8 mouse cellular contexts compared by ENCODE assay signal in genomic region chr19:5297903-5298800, GRCm38 (mm10). TPM values are rescaled to one million over a fixed set of nuclear protein-coding genes. Genes with fewer than 3 reads are reported as not detected.
DNase-seq lines count a peak whose midpoint lies in the region; ATAC-seq and TF ChIP-seq lines count a peak whose summit lies in the region.

Gal3st3 (plus strand) TSS chr19:5298331.

- H3K27me3 ChIP-seq in kidney, adult 2 months (replicated peaks; ENCODE audit: control insufficient read depth, insufficient read depth, low read length): no peaks in the 10 kb centered on the region
- no peaks in the 10 kb centered on the region for H3K27me3 ChIP-seq in heart, embryonic 15.5 days
- no peaks in the 10 kb centered on the region for H3K27me3 ChIP-seq in neural tube, embryonic 15.5 days (replicated peaks)

- peak within 1 kb of the TSS; percentile 86 for H3K4me2 ChIP-seq in heart, embryonic 15.5 days
- peak within 1 kb of the TSS; percentile 75 for H3K4me2 ChIP-seq in neural tube, embryonic 15.5 days

- no peak for TF ChIP-seq POLR2A in kidney, adult 2 months (IDR thresholded peaks at IDR 0.05; ENCODE audit: low read depth, low read length)

- intact Hi-C loops in left cerebral cortex, postnatal 36 days (cut with DNase I): loop anchor here (2.0 to 5.0 kb wide), 2 partner anchors 19 to 69 kb away; partner anchors contain the start of genes Banf1 and Eif1ad

- TF ChIP-seq CTCF in kidney, adult 2 months (conservative IDR thresholded peaks at IDR 0.05; ENCODE audit: insufficient read depth, insufficient read length, low read depth, low read length): no peak

- no peak for ATAC-seq in heart, embryonic 15.5 days (replicated peaks; ENCODE audit: insufficient number of reproducible peaks, insufficient read depth, low FRiP score, low read depth)
- ATAC-seq in neural tube, embryonic 15.5 days (ENCODE audit: low FRiP score): peak; percentile 65
- no peak for ATAC-seq in CD4-positive, CD25-positive, alpha-beta regulatory T cell, adult 4 months

- H3K36me3 ChIP-seq in kidney, adult 2 months (ENCODE audit: control insufficient read depth, insufficient read depth, low read length): no peaks in the 10 kb centered on the region
- peaks cover 7% of the 10 kb centered on the region for H3K36me3 ChIP-seq in heart, embryonic 15.5 days
- H3K36me3 ChIP-seq in neural tube, embryonic 15.5 days: peaks cover under 1% of the 10 kb centered on the region

- H3K27ac ChIP-seq in kidney, adult 2 months (ENCODE audit: insufficient read depth, low read depth, low read length): no peak within 1 kb of the TSS
- peak within 1 kb of the TSS; percentile 61 for H3K27ac ChIP-seq in heart, embryonic 15.5 days
- H3K27ac ChIP-seq in neural tube, embryonic 15.5 days (replicated peaks): peak within 1 kb of the TSS; percentile 86

- no peak for DNase-seq in kidney, adult 2 months
- no peak for DNase-seq in kidney, postnatal 36 days
- peak; percentile 64 to 67 for DNase-seq in cerebellum, postnatal 14 days
- peak; percentile 66 to 77 for DNase-seq in left cerebral cortex, postnatal 36 days (ENCODE audit: low spot score in 2 of 2)
- no peak for DNase-seq in urinary bladder, postnatal 25 days (ENCODE audit: low spot score)

- 18% methylated on average over 32 of the region's 32 CpGs for WGBS in kidney, adult 2 months
- WGBS in heart, embryonic 15.5 days: 8% methylated on average over 32 of the region's 32 CpGs
- 5% methylated on average over 31 of the region's 32 CpGs for WGBS in neural tube, embryonic 15.5 days

- peaks cover 6% of the 10 kb centered on the region; the same call in 1 of the 2 replicates for H3K4me1 ChIP-seq in kidney, adult 2 months (ENCODE audit: control insufficient read depth, insufficient read depth, low read length)
- peaks cover 43% of the 10 kb centered on the region for H3K4me1 ChIP-seq in heart, embryonic 15.5 days (replicated peaks)
- H3K4me1 ChIP-seq in neural tube, embryonic 15.5 days: peaks cover 63% of the 10 kb centered on the region

- H3K9me3 ChIP-seq in heart, embryonic 15.5 days (replicated peaks): no peaks in the 10 kb centered on the region
- H3K9me3 ChIP-seq in neural tube, embryonic 15.5 days (replicated peaks): no peaks in the 10 kb centered on the region

- H3K9ac ChIP-seq in heart, embryonic 15.5 days: peak within 1 kb of the TSS; percentile 66
- peak within 1 kb of the TSS; percentile 87 for H3K9ac ChIP-seq in neural tube, embryonic 15.5 days (replicated peaks)

- H3K4me3 ChIP-seq in kidney, adult 2 months (ENCODE audit: insufficient read depth, low read depth, low read length): 0 out of 2 replicates have a peak within 1 kb of the TSS, but pooled peaks have one; percentile 12
- H3K4me3 ChIP-seq in heart, embryonic 15.5 days: peak within 1 kb of the TSS; percentile 55
- peak within 1 kb of the TSS; percentile 66 for H3K4me3 ChIP-seq in neural tube, embryonic 15.5 days (replicated peaks)

RNA-seq across cellular contexts. Expression of gene Gal3st3, which starts in this region (rescaled TPM):
- polyA plus RNA-seq in kidney, adult 2 months (2012; rRNA removed): 0.28 and 0.43 TPM in 2 replicates
- polyA plus RNA-seq in heart, embryonic 15.5 days (2015; fragmentation: Nextera tagmentation; extraction: Ambion mirVana): 7.3 and 7.7 TPM in 2 replicates
- total RNA-seq in left cerebral cortex, postnatal 36 days (2021): 10 to 100 TPM; 78.9 to 87.4 TPM
- 37.8 and 42.0 TPM in 2 replicates for polyA plus RNA-seq in neural tube, embryonic 15.5 days (2015; fragmentation: Nextera tagmentation; extraction: Ambion mirVana)
- polyA plus RNA-seq in CD4-positive, CD25-positive, alpha-beta regulatory T cell, adult 4 months (2017; shearing (Covaris generic)): under 1 TPM in 1 of 2 experiments, not detected in 1; 0.15 TPM

Comparison
In these comparisons a context has a peak if more than half of its experiments do, and no peak if none do; other contexts are left out.
1. DNase-seq: peak in cerebellum, postnatal 14 days (2 of 2) and left cerebral cortex, postnatal 36 days (2 of 2); none in kidney, adult 2 months (single experiment), kidney, postnatal 36 days (0 of 2) and urinary bladder, postnatal 25 days (single experiment).
2. H3K4me3 ChIP-seq: peak in every context shown above with its lines; median percentile 66 in neural tube, embryonic 15.5 days; 55 in heart, embryonic 15.5 days; 12 in kidney, adult 2 months.